Mouse (Mus musculus) CH12.LX (cell line): ENCODE measurements at regions not wholly inside any gene's neighbourhood (a gene's known extent, or its start where the extent isn't known, plus 50 kb on each side); places are given as distances from the start of the nearest gene placed in this dataset.

Experiments used
- DNase-seq: peaks from one replicate; pipeline ENCODE4 v3.0.0-alpha.2; 2013; ENCODE audit errors: extremely low read depth
- H3K27ac ChIP-seq: 2 replicates; pipeline ENCODE4 v1.5.1; 2012; ENCODE audit warnings: low read depth, mild to moderate bottlenecking, control low read depth, moderate library complexity; ENCODE audit not compliant: insufficient read depth
- H3K27me3 ChIP-seq: replicated peaks from 2 replicates; pipeline ENCODE3; 2012; ENCODE audit warnings: inconsistent platforms
- H3K36me3 ChIP-seq, 2 experiments: replicated peaks in 1 of 2; 2 replicates each; pipeline versions ENCODE3 to v1.6.1; 2012; ENCODE audit warnings: inconsistent platforms in 1 of 2, low read length in 1 of 2, mild to moderate bottlenecking in 1 of 2, mixed read lengths in 1 of 2, moderate library complexity in 1 of 2; ENCODE audit not compliant: control insufficient read depth in 1 of 2, insufficient read depth in 1 of 2
- H3K4me1 ChIP-seq, 2 experiments: 2 replicates each; pipeline ENCODE4 v1.6.1; 2012; ENCODE audit warnings: inconsistent platforms in 1 of 2, moderate library complexity in 1 of 2; ENCODE audit not compliant: insufficient read depth in 2 of 2, control insufficient read depth in 1 of 2
- H3K4me2 ChIP-seq: 2 replicates; pipeline ENCODE4 v1.6.1; 2012; ENCODE audit warnings: low read depth, mild to moderate bottlenecking, control low read depth; ENCODE audit not compliant: poor library complexity, insufficient read depth, severe bottlenecking
- H3K4me3 ChIP-seq, 3 experiments: fragments of 150-350 bp in 1 of 3; sonication (generic) in 1 of 3; replicated peaks in 1 of 3; 2 replicates each; pipeline versions ENCODE3 to v1.5.1; 2011 to 2012; ENCODE audit warnings: low read depth in 2 of 3, low read length in 2 of 3, mild to moderate bottlenecking in 2 of 3, moderate library complexity in 2 of 3, control low read depth in 1 of 3, improper control_type of control experiment in 1 of 3, inconsistent platforms in 1 of 3, mixed read lengths in 1 of 3; ENCODE audit not compliant: poor library complexity in 1 of 3
- H3K79me2 ChIP-seq: replicated peaks from 2 replicates; pipeline ENCODE4 v1.6.1; 2012; ENCODE audit warnings: mild to moderate bottlenecking, moderate library complexity; ENCODE audit not compliant: control insufficient read depth, poor library complexity, insufficient read depth, severe bottlenecking; ENCODE audit errors: extremely low read depth
- H3K9ac ChIP-seq: 2 replicates; pipeline ENCODE4 v1.6.1; 2012; ENCODE audit warnings: low read depth, mild to moderate bottlenecking, control low read depth, moderate library complexity; ENCODE audit not compliant: insufficient read depth
- H3K9me3 ChIP-seq: replicated peaks from 2 replicates; pipeline ENCODE3; 2012; ENCODE audit warnings: low read length, inconsistent platforms, mixed read lengths
- CHD2 ChIP-seq: IDR thresholded peaks from 2 replicates; pipeline ENCODE4 v1.6.1; 2011; ENCODE audit warnings: low read length, improper control_type of control experiment
- ELF1 ChIP-seq: IDR thresholded peaks from 2 replicates; pipeline ENCODE4 v1.6.1; 2014; ENCODE audit warnings: low read depth, mild to moderate bottlenecking, inconsistent platforms, low read length, improper control_type of control experiment
- KAT2A ChIP-seq: IDR thresholded peaks from 2 replicates; pipeline ENCODE4 v1.6.1; 2012; ENCODE audit warnings: low read length, improper control_type of control experiment, inconsistent platforms; ENCODE audit not compliant: insufficient replicate concordance
- MAFK ChIP-seq: IDR thresholded peaks from 2 replicates; pipeline ENCODE4 v1.6.1; 2011; ENCODE audit warnings: low read length, improper control_type of control experiment; ENCODE audit not compliant: insufficient replicate concordance
- MAZ ChIP-seq: IDR thresholded peaks from 2 replicates; pipeline ENCODE4 v1.6.1; 2012; ENCODE audit warnings: low read depth, mild to moderate bottlenecking, inconsistent platforms, low read length, improper control_type of control experiment, moderate library complexity
- MYC ChIP-seq: IDR thresholded peaks from 2 replicates; pipeline ENCODE4 v1.6.1; 2011; ENCODE audit warnings: low read depth, mild to moderate bottlenecking, improper control_type of control experiment, low read length
- NELFE ChIP-seq: IDR thresholded peaks from 2 replicates; pipeline ENCODE4 v1.6.1; 2011; ENCODE audit warnings: low read depth, low read length, improper control_type of control experiment
- RCOR1 ChIP-seq: conservative IDR thresholded peaks from 2 replicates; pipeline ENCODE4 v1.6.1; 2012; ENCODE audit warnings: low read depth, mild to moderate bottlenecking, inconsistent platforms, low read length, improper control_type of control experiment
- TCF12 ChIP-seq: IDR thresholded peaks from 2 replicates; pipeline ENCODE4 v1.6.1; 2014; ENCODE audit warnings: low read depth, mild to moderate bottlenecking, inconsistent platforms, low read length, improper control_type of control experiment
- UBTF ChIP-seq: IDR thresholded peaks from 2 replicates; pipeline ENCODE4 v1.6.1; 2012; ENCODE audit warnings: low read depth, mild to moderate bottlenecking, inconsistent platforms, low read length, improper control_type of control experiment, moderate library complexity
- ZC3H11A ChIP-seq: IDR thresholded peaks from 2 replicates; pipeline ENCODE4 v1.6.1; 2012; ENCODE audit warnings: low read depth, mild to moderate bottlenecking, inconsistent platforms, low read length, improper control_type of control experiment
- ZKSCAN1 ChIP-seq: IDR thresholded peaks from 2 replicates; pipeline ENCODE4 v1.6.1; 2012; ENCODE audit warnings: low read depth, inconsistent platforms, low read length, improper control_type of control experiment, borderline replicate concordance
- dilution Hi-C: fragments of 300-500 bp; cut with MboI; formaldehyde crosslinking; loops from 2 replicates; pipeline ENCODE4 v1.14.3; 2020; ENCODE audit warnings: low sequenced_read_pairs; ENCODE audit not compliant: extremely low pct_unique_long_range_greater_than_20kb, extremely low pct_ligation_motif_present
- in situ Hi-C: fragments of 300-500 bp; cut with MboI; formaldehyde crosslinking; loops from 3 replicates; pipeline ENCODE4 v1.14.3; 2019; ENCODE audit warnings: low sequenced_read_pairs, low pct_ligation_motif_present, low pct_unique_long_range_greater_than_20kb, mixed read lengths

GRCm38 (mm10) chr9:113026096-113026903 is 681.8 kb downstream of the Pdcd6ip start:
- Histone ChIP-seq H3K36me3 (no peaks in the 10 kb centered on the region), H3K4me3 (no peak overlapping the region), H3K27me3 (no peaks in the 10 kb centered on the region), H3K9ac (no peak overlapping the region), H3K9me3 (peaks cover 55% of the 10 kb centered on the region), H3K27ac (no peak overlapping the region), H3K4me1 (no peaks in the 10 kb centered on the region), H3K4me2 (no peak overlapping the region), H3K79me2 (no peaks in the 10 kb centered on the region)
- TF ChIP-seq NELFE (no peak), UBTF (no peak), MAZ (no peak), MYC (no peak), ZKSCAN1 (no peak), ZC3H11A (no peak), ELF1 (no peak), TCF12 (no peak), KAT2A (no peak), MAFK (no peak), CHD2 (no peak)
- dilution Hi-C loops = no loop called here
- DNase-seq = no peak
- in situ Hi-C loops = no loop called here

GRCm38 (mm10) chr9:113021866-113022645 is 686.0 kb downstream of the Pdcd6ip start:
- no peak for TF ChIP-seq RCOR1
- TF ChIP-seq, all 38 proteins: peak for 0
- Histone ChIP-seq H3K9me3 (peaks cover 43% of the 10 kb centered on the region), H3K4me2 (no peak overlapping the region), H3K4me3 (no peak overlapping the region), H3K9ac (no peak overlapping the region), H3K4me1 (no peaks in the 10 kb centered on the region), H3K27me3 (no peaks in the 10 kb centered on the region), H3K36me3 (no peaks in the 10 kb centered on the region), H3K27ac (no peak overlapping the region), H3K79me2 (no peaks in the 10 kb centered on the region)
- dilution Hi-C loops (no loop called here), in situ Hi-C loops (no loop called here)
- DNase-seq = no peak
